Mouse (Mus musculus) spleen, postnatal 4 days (tissue): Measurements from ENCODE around the gene Slco3a1.

ENCODE experiments used
- DNase-seq, 2 experiments: peaks; one replicate each; pipeline ENCODE4 v3.0.0; 2022; ENCODE audit warnings: low spot score in 2 of 2

Gene Slco3a1

GRCm38 (mm10) chr7:74348318-74348890, 206.2 kb downstream of the Slco3a1 start:
- DNase-seq: no peak

GRCm38 (mm10) chr7:74347026-74347425, 207.6 kb downstream of the Slco3a1 start:
- DNase-seq: no peak

GRCm38 (mm10) chr7:74346451-74346850, 208.1 kb downstream of the Slco3a1 start:
- no peak for DNase-seq

- DNase-seq: no peak
Observed at GRCm38 (mm10) chr7:74341149-74341805, 213.3 kb downstream of the Slco3a1 start.

- no peak for DNase-seq
Observed at GRCm38 (mm10) chr7:74340419-74340954, 214.1 kb downstream of the Slco3a1 start.

- no peak for DNase-seq
Observed at GRCm38 (mm10) chr7:74337677-74338420, 216.7 kb downstream of the Slco3a1 start.

GRCm38 (mm10) chr7:74332323-74332722, 222.3 kb downstream of the Slco3a1 start:
- DNase-seq: no peak

GRCm38 (mm10) chr7:74330858-74331726, 223.5 kb downstream of the Slco3a1 start:
- no peak for DNase-seq

- DNase-seq: no peak
Observed at GRCm38 (mm10) chr7:74330117-74330857, 224.3 kb downstream of the Slco3a1 start.

GRCm38 (mm10) chr7:74329004-74329403, 225.6 kb downstream of the Slco3a1 start:
- DNase-seq: no peak

- no peak for DNase-seq
Observed at GRCm38 (mm10) chr7:74327716-74328115, 226.9 kb downstream of the Slco3a1 start.

GRCm38 (mm10) chr7:74325052-74325451, 229.5 kb downstream of the Slco3a1 start:
- DNase-seq: no peak

- no peak for DNase-seq
Observed at GRCm38 (mm10) chr7:74323683-74324082, 230.9 kb downstream of the Slco3a1 start.

- DNase-seq: no peak
Observed at GRCm38 (mm10) chr7:74323194-74323593, 231.4 kb downstream of the Slco3a1 start.

- no peak for DNase-seq
Observed at GRCm38 (mm10) chr7:74320635-74321034, 233.9 kb downstream of the Slco3a1 start.

- no peak for DNase-seq
Observed at GRCm38 (mm10) chr7:74315836-74316435, 238.6 kb downstream of the Slco3a1 start.

GRCm38 (mm10) chr7:74314276-74314675, 240.3 kb downstream of the Slco3a1 start:
- no peak for DNase-seq

GRCm38 (mm10) chr7:74313279-74314105, 241.1 kb downstream of the Slco3a1 start:
- no peak for DNase-seq

- no peak for DNase-seq
Observed at GRCm38 (mm10) chr7:74311536-74311935, 243.0 kb downstream of the Slco3a1 start.
